Mouse (Mus musculus) cerebellum, postnatal 36 days (tissue): ENCODE data around the gene Herc3.
"Not testable (repeated sequence)": the region's sequence is repeated elsewhere in the genome, so short reads cannot be mapped to it uniquely, and the experiment has no call there.

Experiments used
- DNase-seq, 2 experiments: peaks; one replicate each; pipeline ENCODE4 v3.0.0; 2021 to 2022; ENCODE audit warnings: mixed read lengths in 2 of 2

Herc3 gene

GRCm38 (mm10) chr6:58862446-58862993 lies 31.3 kb downstream of the Herc3 start:
- DNase-seq, result peak; percentile 47 to 61

- DNase-seq, result peak; percentile 54 to 56
These were observed 32.5 kb downstream of the Herc3 start for GRCm38 (mm10) chr6:58863631-58864235.

DNA sequence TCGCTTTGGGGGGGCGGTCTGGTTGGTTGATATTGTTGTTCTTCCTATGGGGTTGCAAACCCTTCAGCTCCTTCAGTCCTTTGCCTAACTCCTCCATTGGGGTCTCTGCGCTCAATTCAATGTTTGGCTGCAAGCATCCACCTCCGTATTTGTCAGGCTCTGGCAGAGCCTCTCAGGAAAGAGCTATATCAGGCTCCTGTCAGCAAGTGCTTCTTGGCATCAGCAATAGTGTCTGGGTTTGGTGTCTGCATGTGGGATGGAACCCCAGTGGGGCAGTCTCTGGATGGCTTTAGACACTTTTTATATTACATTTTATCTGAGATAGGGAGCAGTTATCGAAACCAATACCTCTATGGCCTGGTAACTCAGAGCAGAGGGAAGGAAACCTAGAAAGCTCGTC lies 36.6 kb downstream of the Herc3 start:
- DNase-seq, result not testable (repeated sequence)

- peak; percentile 42 to 49 for DNase-seq
These were observed 48.3 kb downstream of the Herc3 start for GRCm38 (mm10) chr6:58879572-58879971.

GRCm38 (mm10) chr6:58879987-58880386 lies 48.7 kb downstream of the Herc3 start:
- DNase-seq, result no peak

- no peak for DNase-seq
These were observed 49.6 kb downstream of the Herc3 start for GRCm38 (mm10) chr6:58880861-58881260.

DNA sequence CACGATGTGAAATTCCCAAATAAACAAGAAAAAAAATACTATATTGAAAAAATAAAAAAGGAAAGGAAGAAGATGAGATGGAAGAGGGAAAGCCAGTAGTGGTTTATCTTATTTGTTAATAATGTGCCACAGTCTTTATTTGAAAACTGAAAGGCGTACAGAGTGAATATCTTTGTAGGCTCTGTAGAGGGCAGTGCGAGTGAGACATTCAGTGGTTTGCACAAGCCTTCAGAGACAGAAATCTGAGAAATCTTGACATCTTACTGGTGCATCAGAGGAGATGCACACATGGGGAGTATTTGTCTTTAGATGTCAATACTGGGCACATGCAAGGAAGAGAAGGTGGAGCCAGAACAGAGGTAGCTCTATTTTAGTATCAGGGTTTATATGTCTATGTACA lies 50.1 kb downstream of the Herc3 start:
- no peak for DNase-seq

- no peak for DNase-seq
These were observed 51.0 kb downstream of the Herc3 start for GRCm38 (mm10) chr6:58882271-58882670.

GRCm38 (mm10) chr6:58889917-58890316 lies 58.7 kb downstream of the Herc3 start:
- DNase-seq, result no peak

GRCm38 (mm10) chr6:58893307-58893706 lies 62.0 kb downstream of the Herc3 start:
- DNase-seq, result no peak

- DNase-seq, result no peak
These were observed 63.7 kb downstream of the Herc3 start for GRCm38 (mm10) chr6:58894994-58895393.

GRCm38 (mm10) chr6:58896648-58897047 lies 65.4 kb downstream of the Herc3 start:
- DNase-seq, result no peak

DNA sequence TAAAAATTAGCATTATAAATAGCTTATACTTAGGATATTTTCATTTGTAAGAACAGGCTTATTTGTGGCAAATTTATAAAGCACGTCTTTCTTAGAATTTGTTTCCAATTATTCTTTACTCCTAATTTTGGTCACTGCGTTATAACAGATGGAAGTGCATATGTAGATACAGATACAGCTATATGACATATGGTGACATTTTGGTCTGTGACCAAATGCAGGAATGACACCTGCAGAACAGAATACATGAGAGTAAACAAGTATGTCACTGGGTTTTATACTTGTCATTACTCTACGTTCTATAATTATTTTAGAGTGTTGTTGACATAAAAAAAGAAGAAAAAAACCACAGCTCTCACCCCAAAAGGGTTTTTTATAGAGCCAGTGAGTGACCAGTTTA lies 67.8 kb downstream of the Herc3 start:
- no peak for DNase-seq

GRCm38 (mm10) chr6:58900536-58900935 lies 69.3 kb downstream of the Herc3 start:
- DNase-seq, result no peak

GRCm38 (mm10) chr6:58903171-58903570 lies 71.9 kb downstream of the Herc3 start:
- no peak for DNase-seq

GRCm38 (mm10) chr6:58904551-58904950 lies 73.3 kb downstream of the Herc3 start:
- DNase-seq, result peak; percentile 40 to 45

GRCm38 (mm10) chr6:58906852-58907261 lies 75.6 kb downstream of the Herc3 start, which contains the start of gene Nap1l5:
Gene Nap1l5, minus strand, starts transcription at chr6:58907076.
- peak; percentile 81 to 82 for DNase-seq

GRCm38 (mm10) chr6:58907336-58907735 lies 76.1 kb downstream of the Herc3 start:
- DNase-seq, result peak in 1 of 2 experiments; percentile 39

- DNase-seq, result no peak
These were observed 76.5 kb downstream of the Herc3 start for GRCm38 (mm10) chr6:58907791-58908190.

DNA sequence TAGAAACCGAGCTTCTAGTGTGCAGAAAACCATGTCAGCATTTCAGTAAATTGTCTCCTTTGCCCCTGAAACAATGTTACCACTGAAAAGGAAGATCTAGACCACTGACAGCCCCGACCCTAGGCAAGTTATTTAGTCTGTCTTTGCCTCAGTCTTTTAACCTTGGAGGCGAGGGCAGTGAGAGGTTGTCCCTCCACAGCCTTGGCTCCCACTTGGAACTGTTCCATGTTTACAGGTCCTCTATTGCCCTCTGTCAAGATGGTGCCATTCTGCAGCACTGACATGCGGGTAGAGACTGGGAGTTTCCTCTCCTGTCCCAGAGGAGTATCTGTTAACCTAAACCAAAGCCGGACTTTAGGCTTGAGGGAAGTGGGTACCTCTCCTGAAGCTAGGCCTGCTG lies 81.6 kb downstream of the Herc3 start:
- DNase-seq, result no peak

GRCm38 (mm10) chr6:58913551-58913950 lies 82.3 kb downstream of the Herc3 start:
- no peak for DNase-seq

GRCm38 (mm10) chr6:58913971-58914370 lies 82.7 kb downstream of the Herc3 start:
- no peak for DNase-seq

DNA sequence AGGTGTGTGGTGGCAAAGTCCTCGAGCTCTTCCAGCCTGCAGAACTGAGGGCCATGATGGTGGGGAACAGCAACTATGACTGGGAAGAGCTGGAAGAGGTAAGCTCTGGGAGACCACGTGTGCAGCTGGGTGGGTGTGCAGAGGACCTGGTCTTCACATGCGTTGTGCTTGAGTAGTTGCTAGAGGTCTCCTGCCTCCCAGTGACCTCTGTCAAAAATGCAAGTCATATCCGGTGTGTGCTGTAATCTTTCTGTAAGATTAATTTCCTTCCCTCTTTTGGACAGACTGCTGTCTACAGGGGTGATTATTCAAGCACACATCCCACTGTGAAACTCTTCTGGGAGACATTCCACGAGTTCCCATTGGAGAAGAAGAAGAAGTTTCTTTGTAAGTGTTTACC lies 85.2 kb downstream of the Herc3 start:
- DNase-seq, result no peak

DNA sequence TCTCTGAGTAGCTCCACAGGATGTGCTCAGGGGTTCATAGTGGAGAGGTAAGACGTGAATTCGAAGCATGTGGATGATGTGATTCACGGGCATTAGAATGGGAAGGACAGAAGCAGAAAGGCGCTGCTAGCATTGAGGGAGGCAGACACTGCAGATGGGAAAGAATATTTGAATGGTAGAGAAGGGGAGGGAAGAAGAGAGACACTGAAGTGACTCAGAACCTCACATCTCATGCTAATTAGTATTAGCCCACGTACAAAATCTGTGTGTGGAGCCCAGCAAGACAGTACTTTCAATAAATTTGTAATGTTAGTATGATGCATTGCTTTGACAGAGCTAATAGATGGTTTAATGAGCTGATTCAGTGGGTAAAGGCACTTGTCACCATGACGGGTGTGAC lies 89.5 kb downstream of the Herc3 start:
- no peak for DNase-seq

GRCm38 (mm10) chr6:58921623-58922022 lies 90.4 kb downstream of the Herc3 start:
- no peak for DNase-seq
